Mouse (Mus musculus): ENCODE measurements around the gene Mymx. TPM values are rescaled to one million over a fixed set of nuclear protein-coding genes. Genes with fewer than 3 reads are reported as not detected.

Mymx gene
- polyA plus RNA-seq, 1 experiment from 2014 or later: 0.92 TPM

DNA sequence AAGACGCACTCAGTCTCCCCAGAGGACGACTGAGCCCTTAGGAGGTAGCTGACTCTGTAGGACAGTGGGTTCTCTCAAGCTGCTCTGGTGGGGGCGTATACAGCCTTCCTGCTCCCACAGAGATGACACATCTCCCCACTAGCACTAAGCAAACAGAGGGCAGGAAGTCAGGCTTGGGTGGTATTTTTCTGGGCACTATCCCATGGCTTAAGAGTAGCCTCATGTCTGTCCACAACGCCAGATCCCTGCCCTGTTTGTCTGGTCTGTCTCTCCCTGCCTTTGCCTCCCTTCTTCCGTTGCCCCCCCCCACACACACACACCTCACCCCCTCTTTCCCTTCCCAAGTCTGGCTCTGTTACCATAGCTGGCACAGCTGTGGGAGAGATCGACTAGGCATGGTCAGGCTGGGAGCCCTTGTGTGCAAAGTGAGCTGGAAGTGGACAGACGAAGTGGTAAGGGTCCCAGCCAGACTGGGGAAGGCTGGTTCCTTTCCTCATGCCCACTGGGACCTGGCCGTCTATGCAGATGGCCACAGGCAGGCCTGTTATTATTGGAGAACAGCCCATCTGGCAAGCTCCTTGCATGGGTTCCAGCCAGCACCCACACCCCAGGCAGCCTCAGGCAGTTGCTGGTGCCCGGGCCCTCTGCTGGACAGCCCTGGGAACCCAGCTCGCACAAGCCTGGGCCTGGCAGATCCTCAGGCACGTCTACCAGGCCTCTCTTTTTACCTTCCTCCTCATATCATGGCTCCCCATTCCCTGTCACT is 5.1 kb downstream of the Mymx start:
- Histone ChIP-seq H3K4me1 (replicated peaks) (peaks cover 81% of the 10 kb centered on the region), H3K9ac (0 out of 2 replicates have a peak overlapping the region, but pooled peaks have one; percentile 2), H3K9me3 (replicated peaks) (no peaks in the 10 kb centered on the region), H3K4me2 (no peak overlapping the region), H3K36me3 (no peaks in the 10 kb centered on the region), H3K27ac (ENCODE audit: poor library complexity, severe bottlenecking) (peak overlapping the region; percentile 35; the same call in 1 of the 2 replicates), H3K27me3 (replicated peaks) (peaks cover 8% of the 10 kb centered on the region; the same call in 1 of the 2 replicates), H3K4me3 (no peak overlapping the region)
- 26% methylated on average over 11 of the region's 11 CpGs for WGBS
- 0 out of 2 replicates have a peak, but pooled peaks have one; percentile 17 for ATAC-seq (ENCODE audit: insufficient number of reproducible peaks, low FRiP score)

DNA sequence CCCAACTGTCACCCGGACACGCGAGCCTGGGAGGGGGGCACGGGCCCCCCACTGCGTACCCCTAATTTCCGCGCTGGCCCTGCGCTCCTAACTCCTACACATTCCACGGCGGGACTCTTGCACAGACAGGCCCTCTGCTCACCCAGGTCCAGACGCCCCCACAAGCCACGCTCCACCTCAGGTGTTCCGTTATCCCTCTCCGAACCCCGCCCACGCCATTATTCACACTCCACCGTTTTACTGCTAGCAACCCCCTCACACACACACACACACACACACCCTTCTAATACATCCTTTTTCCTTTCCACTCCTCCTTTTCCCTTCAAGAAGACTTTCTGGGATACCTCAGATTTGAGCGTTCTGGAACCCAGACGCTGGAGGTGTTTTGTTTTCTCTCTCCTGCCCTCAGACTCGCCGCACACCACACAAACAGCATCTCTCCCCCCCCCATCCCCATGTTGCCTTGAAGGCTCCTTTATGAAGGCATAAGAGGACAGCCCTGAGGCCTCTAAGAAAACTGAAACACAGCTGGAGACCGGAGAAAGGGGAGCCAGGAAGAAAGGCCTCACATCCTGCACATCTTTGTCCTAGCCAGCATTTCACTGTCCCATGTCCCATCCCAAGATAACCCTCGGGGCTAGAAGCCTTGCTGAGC is 6.0 kb downstream of the Mymx start:
- Histone ChIP-seq H3K4me1 (replicated peaks) (peaks cover 81% of the 10 kb centered on the region), H3K9ac (peak overlapping the region; percentile 87), H3K4me2 (peak overlapping the region; percentile 99), H3K9me3 (replicated peaks) (no peaks in the 10 kb centered on the region), H3K27me3 (replicated peaks) (peaks cover 8% of the 10 kb centered on the region; the same call in 1 of the 2 replicates), H3K27ac (ENCODE audit: poor library complexity, severe bottlenecking) (peak overlapping the region; percentile 35; the same call in 1 of the 2 replicates), H3K4me3 (peak overlapping the region; percentile 66), H3K36me3 (no peaks in the 10 kb centered on the region; the same call in 1 of the 2 replicates)
- WGBS: 9% methylated on average over 23 of the region's 23 CpGs
- peak; percentile 12; the same call in 1 of the 2 replicates for ATAC-seq (ENCODE audit: insufficient number of reproducible peaks, low FRiP score)

DNA sequence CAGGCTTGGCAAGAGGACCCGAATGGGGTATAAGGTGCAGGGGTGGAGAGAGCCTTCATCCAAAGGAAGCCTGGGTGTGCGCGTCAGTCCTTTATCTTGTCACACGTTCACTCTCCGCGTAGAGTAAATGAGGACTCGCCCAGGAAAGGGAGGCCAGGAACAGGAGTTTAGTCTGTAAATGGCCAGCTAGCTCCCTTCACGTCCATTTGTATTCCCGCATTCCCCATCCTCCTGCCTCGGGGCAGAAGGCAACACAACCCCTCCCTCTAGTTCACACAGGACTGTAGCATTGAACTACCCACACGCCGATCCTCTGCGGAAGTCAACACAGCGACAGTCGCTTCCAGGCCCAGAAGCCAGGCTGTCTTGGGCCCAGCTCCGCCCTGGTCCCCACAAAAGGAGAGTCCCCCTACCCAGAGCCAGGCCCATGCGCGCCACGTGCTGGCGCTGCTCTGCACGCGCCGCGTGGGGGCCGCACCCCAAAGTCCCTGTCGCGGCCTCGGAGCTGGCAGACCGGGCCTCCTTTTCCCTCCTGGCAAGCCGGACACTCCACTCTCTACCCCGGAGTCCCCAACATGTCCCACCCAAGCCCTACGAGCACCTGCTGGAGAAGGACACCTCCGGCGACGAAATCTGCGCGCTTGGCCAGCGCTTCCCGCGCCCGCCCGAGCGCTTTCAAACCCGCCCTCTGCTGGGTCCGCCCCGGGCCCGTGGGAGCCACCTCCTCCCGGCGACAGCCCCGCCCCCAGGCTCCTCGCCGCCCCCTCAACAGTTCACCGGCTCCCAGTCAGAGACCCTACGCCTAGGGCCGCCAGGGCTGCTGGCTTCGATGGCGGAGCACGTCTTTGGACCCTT is 6.8 kb downstream of the Mymx start:
- peak; percentile 78 for ATAC-seq (ENCODE audit: insufficient number of reproducible peaks, low FRiP score)
- H3K4me1 ChIP-seq (replicated peaks): peaks cover 80% of the 10 kb centered on the region
- peak overlapping the region; percentile 30; the same call in 1 of the 2 replicates for H3K27ac ChIP-seq (ENCODE audit: poor library complexity, severe bottlenecking)
- H3K4me2 ChIP-seq: peak overlapping the region; percentile 99
- H3K9me3 ChIP-seq (replicated peaks): no peaks in the 10 kb centered on the region
- H3K4me3 ChIP-seq: peak overlapping the region; percentile 66
- H3K36me3 ChIP-seq: no peaks in the 10 kb centered on the region; the same call in 1 of the 2 replicates
- H3K27me3 ChIP-seq (replicated peaks): peaks cover 8% of the 10 kb centered on the region; the same call in 1 of the 2 replicates
- WGBS: 1% methylated on average over 57 of the region's 58 CpGs
- peak overlapping the region; percentile 87 for H3K9ac ChIP-seq

DNA sequence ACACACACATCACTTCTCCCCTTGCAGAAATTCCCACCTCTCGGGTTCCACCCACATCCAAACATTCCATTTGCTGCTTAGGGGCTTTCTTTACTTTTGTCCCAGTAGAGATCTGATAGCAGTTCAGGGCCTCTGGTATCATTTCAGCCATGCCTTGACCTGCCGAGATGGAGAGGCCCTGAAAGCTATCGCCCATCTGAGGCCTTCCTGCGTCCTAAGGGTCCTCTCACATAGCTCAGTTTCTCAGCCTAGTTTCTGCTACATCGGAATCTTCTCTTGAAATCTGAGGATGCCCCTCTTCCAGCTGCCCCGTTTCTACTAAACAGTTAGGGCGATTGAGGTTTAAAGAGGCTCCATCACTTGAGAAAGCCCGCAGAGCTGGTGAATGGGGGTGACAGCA is 7.7 kb downstream of the Mymx start:
- peaks cover 8% of the 10 kb centered on the region; the same call in 1 of the 2 replicates for H3K36me3 ChIP-seq
- H3K27ac ChIP-seq (ENCODE audit: poor library complexity, severe bottlenecking): 0 out of 2 replicates have a peak overlapping the region, but pooled peaks have one; percentile 41
- ATAC-seq (ENCODE audit: insufficient number of reproducible peaks, low FRiP score): no peak
- H3K4me3 ChIP-seq: peak overlapping the region; percentile 66
- H3K27me3 ChIP-seq (replicated peaks): peaks cover 8% of the 10 kb centered on the region; the same call in 1 of the 2 replicates
- peak overlapping the region; percentile 87 for H3K9ac ChIP-seq
- H3K9me3 ChIP-seq (replicated peaks): no peaks in the 10 kb centered on the region
- WGBS: 36% methylated on average over 8 of the region's 8 CpGs
- H3K4me2 ChIP-seq: peak overlapping the region; percentile 99
- peaks cover 73% of the 10 kb centered on the region for H3K4me1 ChIP-seq (replicated peaks)

DNA sequence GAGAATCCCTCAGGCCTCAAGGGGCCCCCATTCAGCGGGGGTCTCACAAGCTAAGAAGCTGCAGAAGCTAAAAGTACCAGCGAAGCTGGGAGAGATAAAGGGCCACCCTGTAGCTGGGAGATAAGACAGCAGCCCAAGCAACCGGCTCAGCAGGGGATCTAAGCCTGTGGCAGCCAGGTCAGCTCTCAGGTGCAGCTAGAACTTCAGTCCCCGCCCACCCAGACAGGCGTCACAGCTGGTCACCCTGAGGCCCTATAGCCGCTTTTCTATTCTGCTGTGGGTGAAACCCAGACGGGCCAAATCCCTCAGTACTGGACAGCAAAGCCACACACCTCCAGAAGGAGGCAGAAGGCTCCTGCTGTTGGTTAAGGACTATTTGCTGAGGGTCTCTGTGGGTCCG is 8.4 kb downstream of the Mymx start:
- peak; percentile 45 for ATAC-seq (ENCODE audit: insufficient number of reproducible peaks, low FRiP score)
- WGBS: 17% methylated on average over 8 of the region's 8 CpGs
- Histone ChIP-seq H3K4me1 (replicated peaks) (peaks cover 70% of the 10 kb centered on the region), H3K27ac (ENCODE audit: poor library complexity, severe bottlenecking) (no peak overlapping the region), H3K36me3 (peaks cover 15% of the 10 kb centered on the region), H3K27me3 (replicated peaks) (peaks cover 8% of the 10 kb centered on the region; the same call in 1 of the 2 replicates), H3K4me2 (peak overlapping the region; percentile 99), H3K4me3 (peak overlapping the region; percentile 66), H3K9me3 (replicated peaks) (no peaks in the 10 kb centered on the region), H3K9ac (peak overlapping the region; percentile 87)

DNA sequence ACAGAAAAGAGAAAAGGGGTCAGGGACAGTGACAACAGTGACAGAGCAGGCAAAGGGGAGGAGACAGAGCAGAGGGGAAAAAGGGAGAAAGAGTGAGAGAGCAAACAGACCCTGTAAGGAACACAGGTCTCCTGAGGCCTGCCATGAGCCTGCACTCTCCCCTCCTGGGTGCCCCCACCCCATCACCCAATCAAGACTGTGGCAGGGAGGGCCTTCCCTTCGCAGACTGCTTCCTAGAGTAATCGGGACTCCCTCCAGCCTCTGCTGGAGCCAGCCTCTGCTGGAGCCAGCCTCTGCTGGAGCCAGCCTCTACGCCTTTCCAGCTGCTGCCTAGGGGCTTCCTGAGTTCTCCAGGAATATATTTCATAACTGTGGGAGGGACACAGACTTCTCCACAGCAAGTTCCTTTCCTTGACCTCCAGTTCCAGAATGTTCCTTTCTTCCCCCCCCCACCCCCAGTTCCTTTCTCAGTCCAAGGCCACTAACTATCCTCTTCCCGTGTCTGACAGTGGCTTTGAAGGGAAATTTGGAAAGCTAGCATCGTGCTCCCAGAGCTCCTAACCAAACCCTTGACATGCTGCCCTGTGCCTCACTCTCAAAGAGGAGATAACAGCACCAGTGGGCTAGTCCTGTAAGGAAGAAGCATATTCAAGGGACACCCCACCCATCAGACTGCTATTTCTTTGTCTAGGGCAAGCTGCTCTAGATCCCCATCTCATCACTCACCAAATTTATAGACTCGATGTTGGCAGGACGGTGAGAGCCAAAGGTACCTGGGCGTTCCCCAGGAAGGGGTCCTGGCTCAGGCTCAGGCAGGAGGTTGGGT is 9.1 kb downstream of the Mymx start:
- H3K4me2 ChIP-seq: peak overlapping the region; percentile 99
- no peaks in the 10 kb centered on the region for H3K9me3 ChIP-seq (replicated peaks)
- H3K9ac ChIP-seq: peak overlapping the region; percentile 87
- H3K4me1 ChIP-seq (replicated peaks): peaks cover 67% of the 10 kb centered on the region
- WGBS: 25% methylated on average over 8 of the region's 8 CpGs
- peak overlapping the region; percentile 50; the same call in 1 of the 2 replicates for H3K27ac ChIP-seq (ENCODE audit: poor library complexity, severe bottlenecking)
- H3K27me3 ChIP-seq (replicated peaks): peaks cover 8% of the 10 kb centered on the region; the same call in 1 of the 2 replicates
- ATAC-seq (ENCODE audit: insufficient number of reproducible peaks, low FRiP score): no peak
- peaks cover 20% of the 10 kb centered on the region for H3K36me3 ChIP-seq
- H3K4me3 ChIP-seq: peak overlapping the region; percentile 66

DNA sequence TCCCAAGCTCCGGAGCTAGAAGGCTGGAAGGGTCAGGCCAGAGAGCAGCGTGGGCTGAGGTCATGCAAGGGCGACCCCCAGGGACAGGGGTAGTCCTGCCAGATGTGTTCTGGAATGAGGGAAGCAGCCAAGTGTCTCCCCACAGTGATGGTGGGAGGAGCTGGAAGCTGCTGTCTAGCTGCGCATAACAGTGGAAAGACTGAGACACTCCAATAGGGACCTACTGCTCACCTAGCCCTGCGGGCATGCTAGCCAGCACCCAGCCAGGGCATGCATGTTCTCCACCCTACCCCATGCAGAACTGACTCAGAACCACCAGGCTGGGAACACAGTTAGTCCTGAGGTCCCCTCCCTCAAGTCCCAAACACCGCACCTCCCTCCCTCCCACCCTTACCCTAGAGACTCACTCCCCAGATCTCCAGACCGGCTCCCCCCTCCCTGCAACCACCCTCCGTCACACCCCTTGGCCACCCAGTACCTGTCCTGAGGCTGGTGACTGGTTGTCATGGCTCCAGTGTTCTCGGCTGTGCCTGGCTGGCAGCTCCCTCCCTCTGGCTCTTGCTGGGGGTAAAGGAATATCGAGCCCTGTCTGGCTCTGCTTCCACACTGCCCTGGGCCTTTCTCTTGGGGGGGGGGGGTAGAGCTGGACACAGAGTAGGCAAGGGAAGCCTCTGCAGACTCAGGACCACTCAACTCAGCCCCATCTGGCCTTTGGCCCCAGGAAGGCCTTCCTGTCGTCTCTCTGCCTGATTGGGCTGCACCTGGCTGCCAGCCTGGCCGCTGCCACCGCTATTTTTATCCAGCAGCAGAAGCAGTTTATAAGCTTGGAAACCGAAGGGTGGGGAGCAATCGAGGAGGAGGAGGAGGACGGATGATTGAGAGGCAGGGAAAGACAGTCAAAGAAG is 9.9 kb downstream of the Mymx start:
- 39% methylated on average over 16 of the region's 16 CpGs for WGBS
- H3K4me2 ChIP-seq: peak overlapping the region; percentile 99

DNA sequence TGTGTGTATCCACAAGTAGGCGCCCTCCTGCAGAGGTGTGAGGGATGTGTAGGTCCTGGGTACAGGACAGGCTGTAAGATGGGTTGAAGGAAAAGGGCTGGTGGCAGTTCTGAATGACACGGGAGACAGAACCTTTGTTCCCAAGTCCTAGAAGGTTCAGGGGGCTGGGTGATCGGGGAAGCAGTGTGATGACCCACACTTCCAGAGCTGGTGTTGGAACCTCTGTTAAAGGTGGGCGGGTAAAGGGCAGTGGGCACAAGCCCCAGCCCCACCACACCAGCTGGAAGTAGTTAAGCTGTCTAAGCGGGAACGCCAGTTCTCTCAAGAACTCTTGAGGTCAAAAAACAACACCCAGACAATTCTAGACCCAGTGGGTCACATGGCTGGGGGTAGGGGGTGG is 11.5 kb downstream of the Mymx start:
- Histone ChIP-seq H3K9me3 (replicated peaks) (0 out of 2 replicates have a peak, but pooled peaks cover 4% of the 10 kb centered on the region), H3K4me1 (replicated peaks) (peaks cover 55% of the 10 kb centered on the region), H3K27me3 (replicated peaks) (0 out of 2 replicates have a peak, but pooled peaks cover 8% of the 10 kb centered on the region), H3K4me2 (no peak overlapping the region), H3K9ac (no peak overlapping the region), H3K36me3 (peaks cover 35% of the 10 kb centered on the region), H3K27ac (ENCODE audit: poor library complexity, severe bottlenecking) (no peak overlapping the region), H3K4me3 (no peak overlapping the region)
- no peak for ATAC-seq (ENCODE audit: insufficient number of reproducible peaks, low FRiP score)
- WGBS: 81% methylated on average over 6 of the region's 6 CpGs

More for the DNA sequence above, 9.9 kb downstream of the Mymx start:
- peaks cover 26% of the 10 kb centered on the region for H3K36me3 ChIP-seq
- H3K9me3 ChIP-seq (replicated peaks): 0 out of 2 replicates have a peak, but pooled peaks cover 2% of the 10 kb centered on the region
- H3K4me3 ChIP-seq: peak overlapping the region; percentile 66
- H3K9ac ChIP-seq: peak overlapping the region; percentile 87
- H3K4me1 ChIP-seq (replicated peaks): peaks cover 60% of the 10 kb centered on the region
- H3K27ac ChIP-seq (ENCODE audit: poor library complexity, severe bottlenecking): peak overlapping the region; percentile 50; the same call in 1 of the 2 replicates
- ATAC-seq (ENCODE audit: insufficient number of reproducible peaks, low FRiP score): no peak
- H3K27me3 ChIP-seq (replicated peaks): peaks cover 8% of the 10 kb centered on the region; the same call in 1 of the 2 replicates

DNA sequence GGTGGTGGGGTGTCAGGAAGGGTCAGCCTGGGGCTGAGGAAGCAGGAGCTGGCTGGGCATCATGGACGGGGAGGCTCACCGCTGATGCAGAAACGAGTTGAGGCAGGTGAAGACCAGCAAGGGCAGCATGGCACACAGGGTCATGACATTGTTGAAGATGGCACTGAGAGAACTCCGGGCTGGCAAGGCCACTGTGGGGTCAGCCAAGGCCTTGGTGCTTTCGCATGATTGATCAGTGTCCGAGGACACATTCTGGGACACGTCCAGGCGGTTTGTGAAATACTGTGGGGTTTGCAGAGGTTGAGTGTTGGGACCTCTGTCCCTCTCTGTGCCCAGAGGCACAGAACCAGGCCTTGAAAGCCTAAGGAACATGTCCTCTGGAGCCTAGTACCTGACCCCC is 12.1 kb downstream of the Mymx start:
- no peak for ATAC-seq (ENCODE audit: insufficient number of reproducible peaks, low FRiP score)

More for the DNA sequence above, 12.1 kb downstream of the Mymx start:
- 89% methylated on average over 8 of the region's 8 CpGs for WGBS
- H3K27ac ChIP-seq (ENCODE audit: poor library complexity, severe bottlenecking): no peak overlapping the region
- H3K27me3 ChIP-seq (replicated peaks): 0 out of 2 replicates have a peak, but pooled peaks cover 8% of the 10 kb centered on the region
- H3K4me2 ChIP-seq: no peak overlapping the region
- peaks cover 55% of the 10 kb centered on the region for H3K4me1 ChIP-seq (replicated peaks)
- H3K36me3 ChIP-seq: peaks cover 35% of the 10 kb centered on the region
- H3K9ac ChIP-seq: no peak overlapping the region
- H3K4me3 ChIP-seq: no peak overlapping the region
- H3K9me3 ChIP-seq (replicated peaks): 0 out of 2 replicates have a peak, but pooled peaks cover 4% of the 10 kb centered on the region
